ENCODE assay signal across 27 mouse cellular contexts in genomic region chr4:102026619-102027018, GRCm38 (mm10). TPM values are rescaled to one million over a fixed set of nuclear protein-coding genes. Genes with fewer than 3 reads are reported as not detected.
A peak's percentile ranks its signal among the peaks of the same experiment; 100 is the strongest.
DNase-seq lines count a peak whose midpoint lies in the region; ATAC-seq and TF ChIP-seq lines count a peak whose summit lies in the region.
"Had no signal": no experiment of that assay in that cellular context is flagged by ENCODE, and none has a peak within 500 bp of the region (broad histone marks: within the 10 kb centered on the region; RNA-seq: fewer than 3 reads in every experiment).

No protein-coding gene starts in this region.

- dilution Hi-C loops in CH12.LX (cut with MboI; ENCODE audit: extremely low pct_ligation_motif_present, extremely low pct_unique_long_range_greater_than_20kb, low sequenced_read_pairs): no loop called here

- in situ Hi-C loops in CH12.LX (cut with MboI; ENCODE audit: low pct_ligation_motif_present, low pct_unique_long_range_greater_than_20kb, low sequenced_read_pairs): no loop called here
- in situ Hi-C loops in ES-E14 (cut with MboI; ENCODE audit: low sequenced_read_pairs in 2 of 2, unreplicated experiment in 2 of 2): no loop called here

- H3K4me3 ChIP-seq in CH12.LX (replicated peaks in 1 of 3; ENCODE audit: low read depth in 2 of 3, low read length in 2 of 3, poor library complexity in 1 of 3) (no peak overlapping the region), ES-E14 (ENCODE audit: insufficient read depth in 1 of 2, low read depth in 1 of 2, low read length in 2 of 2, poor library complexity in 1 of 2, severe bottlenecking in 1 of 2) (no peak overlapping the region), MEL (ENCODE audit: control insufficient read depth in 1 of 2, insufficient read depth in 1 of 2, low read depth in 2 of 2, low read length in 2 of 2) (no peak overlapping the region)

- TF ChIP-seq POLR2A in CH12.LX (IDR thresholded peaks at IDR 0.05; ENCODE audit: low read depth, low read length) (no peak), MEL (IDR thresholded peaks at IDR 0.05; ENCODE audit: control insufficient read depth in 1 of 2, insufficient read depth in 1 of 2, low read depth in 1 of 2, low read length in 2 of 2, poor library complexity in 1 of 2) (no peak)

- H3K4me1 ChIP-seq in CH12.LX (ENCODE audit: control insufficient read depth in 1 of 2, insufficient read depth in 2 of 2): peaks cover 0 to 10% of the 10 kb centered on the region in 2 experiments; a peak in 1 of 4 replicates
- no peaks in the 10 kb centered on the region for H3K4me1 ChIP-seq in ES-E14 (ENCODE audit: control insufficient read depth in 2 of 2, insufficient read depth in 2 of 2, low read length in 2 of 2, poor library complexity in 1 of 2)
- H3K4me1 ChIP-seq in MEL (ENCODE audit: control insufficient read depth in 1 of 2, insufficient read depth in 2 of 2, low read length in 2 of 2): no peaks in the 10 kb centered on the region

- H3K27me3 ChIP-seq in CH12.LX (replicated peaks): no peaks in the 10 kb centered on the region
- no peaks in the 10 kb centered on the region; a peak in 1 of 4 replicates for H3K27me3 ChIP-seq in MEL (ENCODE audit: control insufficient read depth in 1 of 2, insufficient read depth in 2 of 2, low read length in 2 of 2)
- H3K27me3 ChIP-seq: Patski had no signal

- no peak for ATAC-seq in granulocyte monocyte progenitor cell, adult 5-6 weeks (replicated peaks; ENCODE audit: poor library complexity, severe bottlenecking)
- no peak for ATAC-seq in megakaryocyte progenitor cell, adult 5-6 weeks (replicated peaks; ENCODE audit: poor library complexity)
- ATAC-seq: activated CD4-positive, CD25-positive, alpha-beta regulatory T cell, adult 4 months; CD4-positive, CD25-positive, alpha-beta regulatory T cell, adult 4 months; Patski had no signal

- TF ChIP-seq EP300 in CH12.LX (IDR thresholded peaks at IDR 0.05; ENCODE audit: low read length) (no peak), MEL (IDR thresholded peaks at IDR 0.05; ENCODE audit: low read depth in 1 of 2, low read length in 2 of 2) (no peak)

- H3K79me2 ChIP-seq in CH12.LX (replicated peaks; ENCODE audit: control insufficient read depth, extremely low read depth, insufficient read depth, poor library complexity, severe bottlenecking) (no peaks in the 10 kb centered on the region), MEL (ENCODE audit: control insufficient read depth, insufficient read depth, low read length, poor library complexity) (no peaks in the 10 kb centered on the region)

- H3K27ac ChIP-seq in CH12.LX (ENCODE audit: insufficient read depth, low read depth) (no peak overlapping the region), ES-E14 (ENCODE audit: insufficient read depth, low read depth, low read length, poor library complexity, severe bottlenecking) (no peak overlapping the region), MEL (ENCODE audit: control insufficient read depth, low read depth, low read length) (no peak overlapping the region)

- no peak overlapping the region for H3K9ac ChIP-seq in CH12.LX (ENCODE audit: insufficient read depth, low read depth)
- H3K9ac ChIP-seq in ES-E14 (ENCODE audit: insufficient read depth, low read depth, low read length, poor library complexity, severe bottlenecking): no peak overlapping the region
- no peak overlapping the region for H3K9ac ChIP-seq in MEL (ENCODE audit: control insufficient read depth, low read depth, low read length, poor library complexity, severe bottlenecking)

- no peak overlapping the region for H3K4me2 ChIP-seq in CH12.LX (ENCODE audit: insufficient read depth, low read depth, poor library complexity, severe bottlenecking)

- no peak for DNase-seq in CH12.LX (ENCODE audit: extremely low read depth)
- DNase-seq in ES-E14 (ENCODE audit: low read depth, low spot score): no peak
- DNase-seq in MEL (ENCODE audit: low read depth, low spot score): no peak
- DNase-seq in lung, adult 18-20 months: no peak
- DNase-seq: adrenal gland, adult 2 months; adrenal gland, adult 8-10 months; adrenal gland, postnatal 10 days; adrenal gland, postnatal 14 days; adrenal gland, postnatal 25 days; adrenal gland, postnatal 36 days; B cell, adult 2 months; cerebellum, adult 11 months; cerebellum, adult 11-12 months; cerebellum, adult 18-20 months; cerebellum, adult 2 months; cerebellum, adult 8-10 months; cerebellum, adult 9-10 months had no signal

- TF ChIP-seq RAD21 in CH12.LX (IDR thresholded peaks at IDR 0.05; ENCODE audit: low read depth, low read length) (no peak), MEL (IDR thresholded peaks at IDR 0.05; ENCODE audit: low read depth, low read length) (no peak)

- H3K36me3 ChIP-seq in CH12.LX (replicated peaks in 1 of 2; ENCODE audit: control insufficient read depth in 1 of 2, insufficient read depth in 1 of 2, low read length in 1 of 2): no peaks in the 10 kb centered on the region
- no peaks in the 10 kb centered on the region for H3K36me3 ChIP-seq in ES-E14 (ENCODE audit: control insufficient read depth, insufficient read depth, low read length, poor library complexity, severe bottlenecking)
- no peaks in the 10 kb centered on the region for H3K36me3 ChIP-seq in MEL (ENCODE audit: control insufficient read depth in 1 of 2, insufficient read depth in 2 of 2, low read length in 2 of 2)
- H3K36me3 ChIP-seq: G1E had no signal

- TF ChIP-seq CTCF in CH12.LX (conservative IDR thresholded peaks at IDR 0.05 in 1 of 2, IDR thresholded peaks at IDR 0.05 in 1 of 2; ENCODE audit: low read depth in 2 of 2, low read length in 2 of 2) (no peak), MEL (IDR thresholded peaks at IDR 0.05 in 2 of 3, conservative IDR thresholded peaks at IDR 0.05 in 1 of 3; ENCODE audit: control insufficient read depth in 1 of 3, insufficient read depth in 1 of 3, low read depth in 2 of 3, low read length in 3 of 3, poor library complexity in 1 of 3, severe bottlenecking in 1 of 3) (no peak)

- H3K9me3 ChIP-seq in CH12.LX (replicated peaks; ENCODE audit: low read length) (no peaks in the 10 kb centered on the region), ES-E14 (ENCODE audit: control insufficient read depth, insufficient read depth, low read depth, low read length) (no peaks in the 10 kb centered on the region), MEL (replicated peaks; ENCODE audit: insufficient read depth, low read length) (no peaks in the 10 kb centered on the region)

TF ChIP-seq in CH12.LX, 34 proteins besides CTCF, POLR2A, EP300 and RAD21:
- TF ChIP-seq MXI1 (IDR thresholded peaks at IDR 0.05; ENCODE audit: low read depth, low read length) (no peak), ZNF384 (IDR thresholded peaks at IDR 0.05; ENCODE audit: low read depth, low read length) (peak; percentile 50)
TF ChIP-seq in CH12.LX: peak in this region for 1.

TF ChIP-seq in ES-E14, 5 proteins besides CTCF, POLR2A, EP300 and RAD21:
- TF ChIP-seq HCFC1 (IDR thresholded peaks at IDR 0.05; ENCODE audit: borderline replicate concordance, insufficient read depth, low read length) (no peak), ZNF384 (IDR thresholded peaks at IDR 0.05; ENCODE audit: low read depth, low read length) (peak; percentile 57; the same call in 1 of the 2 replicates), ZC3H11A (IDR thresholded peaks at IDR 0.05; ENCODE audit: borderline replicate concordance, low read depth, low read length) (no peak), MAFK (IDR thresholded peaks at IDR 0.05; ENCODE audit: insufficient read depth, low read depth, low read length) (no peak)

TF ChIP-seq in MEL, 35 proteins besides CTCF, POLR2A, EP300 and RAD21:
- no peak for TF ChIP-seq USF2 (IDR thresholded peaks at IDR 0.05; ENCODE audit: borderline replicate concordance in 1 of 2, insufficient read depth in 1 of 2, low read depth in 1 of 2, low read length in 2 of 2)
- no peak for TF ChIP-seq MAX (IDR thresholded peaks at IDR 0.05; ENCODE audit: low read length)
- no peak for TF ChIP-seq E2F4 (IDR thresholded peaks at IDR 0.05; ENCODE audit: borderline replicate concordance, low read depth, low read length)
- 0 out of 2 replicates have a peak, but pooled peaks have one; percentile 8 for TF ChIP-seq ZNF384 (IDR thresholded peaks at IDR 0.05; ENCODE audit: low read depth, low read length)
- no peak for TF ChIP-seq ZKSCAN1 (IDR thresholded peaks at IDR 0.05; ENCODE audit: low read depth, low read length)

RNA-seq across cellular contexts. Expression of gene Gm12789, which starts 40.2 kb away (rescaled TPM):
- total RNA-seq in CH12.LX (2012; rRNA removed): not detected in 2 replicates
- not detected in 2 replicates for total RNA-seq in CH12.LX (2014; rRNA removed)
- not detected in 2 replicates for polyA plus RNA-seq in CH12.LX (2012; ENCODE audit: insufficient read length, low read depth)
- not detected in 2 replicates for total RNA-seq in ES-E14 (2012; rRNA removed)
- not detected in 2 replicates for total RNA-seq in MEL (2012; rRNA removed)
- not detected for polyA plus RNA-seq in MEL (2012; ENCODE audit: insufficient read depth in 1 of 2, insufficient read length in 2 of 2, low read depth in 1 of 2, low replicate concordance in 2 of 2, missing spikeins in 1 of 2)
- not detected in 2 replicates for total RNA-seq in granulocyte monocyte progenitor cell, adult 5-6 weeks (2014; fragmentation: Nextera tagmentation)
- total RNA-seq in granulocyte monocyte progenitor cell, adult 5-6 weeks (2017): not detected in 2 replicates
- not detected in 2 replicates for total RNA-seq in megakaryocyte progenitor cell, adult 5-6 weeks (2015)
- total RNA-seq in megakaryocyte progenitor cell, adult 5-6 weeks (2017): not detected in 2 replicates
- total RNA-seq: adrenal gland, adult 18-20 months; adrenal gland, adult 2 months; adrenal gland, adult 8-10 months; adrenal gland, postnatal 10 days; adrenal gland, postnatal 14 days; adrenal gland, postnatal 25 days; adrenal gland, postnatal 36 days; adrenal gland, postnatal 4 days; G1E had no signal
- polyA plus RNA-seq: activated CD4-positive, CD25-positive, alpha-beta regulatory T cell, adult 4 months; adrenal gland, adult 2 months; brain, embryonic 14.5 days; C2C12; CD4-positive, CD25-positive, alpha-beta regulatory T cell, adult 4 months; cerebellum, adult 2 months; G1E; Patski had no signal

RNA-seq across cellular contexts. Expression of gene Gm12790, which starts 45.8 kb away (rescaled TPM):
- total RNA-seq in CH12.LX (2012; rRNA removed) (not detected in 2 replicates), CH12.LX (2014; rRNA removed) (not detected in 2 replicates), ES-E14 (2012; rRNA removed) (0.32 and 1.6 TPM in 2 replicates), MEL (2012; rRNA removed) (not detected in 2 replicates)
- polyA plus RNA-seq in CH12.LX (2012; ENCODE audit: insufficient read length, low read depth) (not detected in 2 replicates), MEL (2012; ENCODE audit: insufficient read depth in 1 of 2, insufficient read length in 2 of 2, low read depth in 1 of 2, low replicate concordance in 2 of 2, missing spikeins in 1 of 2) (not detected)
- total RNA-seq in granulocyte monocyte progenitor cell, adult 5-6 weeks (2014; fragmentation: Nextera tagmentation): not detected in 2 replicates
- not detected in 2 replicates for total RNA-seq in granulocyte monocyte progenitor cell, adult 5-6 weeks (2017)
- not detected in 2 replicates for total RNA-seq in megakaryocyte progenitor cell, adult 5-6 weeks (2015)
- not detected in 2 replicates for total RNA-seq in megakaryocyte progenitor cell, adult 5-6 weeks (2017)
- total RNA-seq: adrenal gland, adult 18-20 months; adrenal gland, adult 2 months; adrenal gland, adult 8-10 months; adrenal gland, postnatal 10 days; adrenal gland, postnatal 14 days; adrenal gland, postnatal 25 days; adrenal gland, postnatal 36 days; adrenal gland, postnatal 4 days; G1E had no signal
- polyA plus RNA-seq: activated CD4-positive, CD25-positive, alpha-beta regulatory T cell, adult 4 months; adrenal gland, adult 2 months; brain, embryonic 14.5 days; C2C12; CD4-positive, CD25-positive, alpha-beta regulatory T cell, adult 4 months; cerebellum, adult 2 months; G1E; Patski had no signal

Comparison
In these comparisons a context has a peak if more than half of its experiments do, and no peak if none do; other contexts are left out.
1. Of the 35 proteins assayed by ChIP-seq in both MEL and CH12.LX: peak only in MEL: none; only in CH12.LX: none; in both: ZNF384; in neither: 34.